Mouse (Mus musculus): ENCODE data around the gene Etv6.

The Etv6 gene

GRCm38 (mm10) chr6:134079112-134079511 is 43.6 kb downstream of the Etv6 start:
- no peak for DNase-seq

- DNase-seq, result no peak
These were observed 44.1 kb downstream of the Etv6 start for GRCm38 (mm10) chr6:134079563-134079962.

GRCm38 (mm10) chr6:134080946-134081345 is 45.4 kb downstream of the Etv6 start:
- no peak for DNase-seq

GRCm38 (mm10) chr6:134082229-134082920 is 46.9 kb downstream of the Etv6 start:
- DNase-seq, result no peak

GRCm38 (mm10) chr6:134083428-134083827 is 47.9 kb downstream of the Etv6 start:
- DNase-seq, result no peak

GRCm38 (mm10) chr6:134086351-134086750 is 50.9 kb downstream of the Etv6 start:
- peak; percentile 38 for DNase-seq

- DNase-seq, result no peak
These were observed 52.2 kb downstream of the Etv6 start for GRCm38 (mm10) chr6:134087709-134088108.

GRCm38 (mm10) chr6:134089671-134090377 is 54.3 kb downstream of the Etv6 start:
- no peak for DNase-seq

- no peak for DNase-seq
These were observed 54.8 kb downstream of the Etv6 start for GRCm38 (mm10) chr6:134090378-134090692.

- DNase-seq, result no peak
These were observed 55.4 kb downstream of the Etv6 start for GRCm38 (mm10) chr6:134090875-134091274.

GRCm38 (mm10) chr6:134091398-134091801 is 55.9 kb downstream of the Etv6 start:
- DNase-seq, result peak; percentile 20

- DNase-seq, result no peak
These were observed 58.6 kb downstream of the Etv6 start for GRCm38 (mm10) chr6:134094066-134094465.

GRCm38 (mm10) chr6:134094620-134095019 is 59.1 kb downstream of the Etv6 start:
- DNase-seq, result no peak

- DNase-seq, result no peak
These were observed 60.1 kb downstream of the Etv6 start for GRCm38 (mm10) chr6:134095582-134095981.

GRCm38 (mm10) chr6:134099976-134100743 is 64.7 kb downstream of the Etv6 start:
- no peak for DNase-seq

- no peak for DNase-seq
These were observed 66.9 kb downstream of the Etv6 start for GRCm38 (mm10) chr6:134102396-134102795.

- DNase-seq, result no peak
These were observed 68.0 kb downstream of the Etv6 start for GRCm38 (mm10) chr6:134103519-134103918.

- DNase-seq, result no peak
These were observed 70.2 kb downstream of the Etv6 start for GRCm38 (mm10) chr6:134105514-134106201.

- DNase-seq, result no peak
These were observed 72.2 kb downstream of the Etv6 start for GRCm38 (mm10) chr6:134107696-134108095.

- no peak for DNase-seq
These were observed 74.2 kb downstream of the Etv6 start for GRCm38 (mm10) chr6:134109675-134110074.

- DNase-seq, result no peak
These were observed 74.7 kb downstream of the Etv6 start for GRCm38 (mm10) chr6:134110206-134110605.

- DNase-seq, result no peak
These were observed 76.1 kb downstream of the Etv6 start for GRCm38 (mm10) chr6:134111599-134111998.

GRCm38 (mm10) chr6:134112753-134113152 is 77.3 kb downstream of the Etv6 start:
- no peak for DNase-seq

Data from embryo, embryonic 11 days (tissue).